Mouse (Mus musculus) cortical plate, adult 2 months (tissue): ENCODE data around the gene Gipc3.

Experiments used
- CTCF ChIP-seq: fragments of 200-500 bp; IDR thresholded peaks from 2 replicates; pipeline ENCODE4 v1.5.1; 2011; ENCODE audit warnings: mild to moderate bottlenecking, control low read depth, low read length; ENCODE audit not compliant: insufficient read depth; ENCODE audit errors: extremely low read depth
- POLR2A ChIP-seq: fragments of 200-500 bp; IDR thresholded peaks from 2 replicates; pipeline ENCODE4 v1.6.1; 2011; ENCODE audit warnings: mild to moderate bottlenecking, low read length, control low read depth; ENCODE audit not compliant: insufficient read depth; ENCODE audit errors: extremely low read depth

- TF ChIP-seq CTCF (no peak), POLR2A (no peak)
These were observed 2.1 kb upstream of the Gipc3 start for GRCm38 (mm10) chr10:81345162-81345534.
